Mouse (Mus musculus): ENCODE measurements around the gene Gabra5. TPM values are rescaled to one million over a fixed set of nuclear protein-coding genes. Genes with fewer than 3 reads are reported as not detected.

The Gabra5 gene
- polyA plus RNA-seq (2011; ENCODE audit: insufficient read depth, insufficient read length, low read depth, missing spikeins) = 0.30 TPM in 1 of 2 replicates, not detected in the other

DNA sequence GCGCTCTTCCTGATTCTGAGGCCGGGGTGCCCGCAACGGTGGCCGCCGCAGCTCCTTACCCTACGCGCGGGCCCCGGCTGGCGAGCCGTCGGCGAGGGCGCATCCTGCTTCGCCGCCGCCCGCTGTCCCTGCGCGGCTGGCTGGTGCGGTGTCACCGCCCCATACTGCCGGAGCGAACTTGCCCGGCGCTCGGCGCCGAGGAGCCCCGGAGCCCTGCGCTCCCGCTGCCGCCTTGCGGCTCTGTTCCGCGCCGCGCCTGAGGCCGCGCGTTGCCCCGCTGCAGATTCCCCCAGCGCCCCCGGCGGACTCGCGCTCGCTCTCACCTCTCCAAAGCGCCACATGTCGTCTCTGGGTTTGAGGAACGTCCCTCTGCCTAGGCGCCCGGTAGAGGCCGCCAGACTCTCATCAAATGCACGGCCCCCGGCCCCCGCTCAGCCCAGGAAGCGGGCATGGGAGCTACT lies at the start of gene Gabra5:
Gene Gabra5 (minus strand): TSS at position 379 of the 461 bp plus-strand sequence.
- H3K9ac ChIP-seq (ENCODE audit: low read depth, poor library complexity, severe bottlenecking) = peak within 1 kb of the TSS; percentile 69
- no peaks in the 10 kb centered on the region for H3K4me1 ChIP-seq (ENCODE audit: control insufficient read depth, insufficient read depth, low read length)
- TF ChIP-seq CTCF (IDR thresholded peaks at IDR 0.05; ENCODE audit: low read depth, low read length) (peak; percentile 48), POLR2A (IDR thresholded peaks at IDR 0.05; ENCODE audit: insufficient read depth, low read length) (no peak), EP300 (IDR thresholded peaks at IDR 0.05; ENCODE audit: insufficient read depth, low read depth, low read length) (no peak)
- H3K4me3 ChIP-seq (ENCODE audit: low read depth, low read length) = peak within 1 kb of the TSS; percentile 75
- H3K27ac ChIP-seq (ENCODE audit: insufficient read depth, low read length) = no peak within 1 kb of the TSS
- peaks cover 12% of the 10 kb centered on the region for H3K27me3 ChIP-seq (ENCODE audit: control insufficient read depth, insufficient read depth, low read length, poor library complexity, severe bottlenecking)
- H3K36me3 ChIP-seq (ENCODE audit: control insufficient read depth, insufficient read depth, low read length, poor library complexity, severe bottlenecking) = no peaks in the 10 kb centered on the region
- no peaks in the 10 kb centered on the region for H3K9me3 ChIP-seq (replicated peaks; ENCODE audit: control insufficient read depth, insufficient read depth, low read length, poor library complexity, severe bottlenecking)

GRCm38 (mm10) chr7:57538565-57538964 lies 28.7 kb upstream of the Gabra5 start:
- H3K27me3 ChIP-seq (ENCODE audit: control insufficient read depth, insufficient read depth, low read length, poor library complexity, severe bottlenecking) = no peaks in the 10 kb centered on the region
- no peak overlapping the region for H3K9ac ChIP-seq (ENCODE audit: low read depth, poor library complexity, severe bottlenecking)
- peak; percentile 54 for TF ChIP-seq CTCF (IDR thresholded peaks at IDR 0.05; ENCODE audit: low read depth, low read length)
- no peak for TF ChIP-seq EP300 (IDR thresholded peaks at IDR 0.05; ENCODE audit: insufficient read depth, low read depth, low read length)
- no peaks in the 10 kb centered on the region for H3K4me1 ChIP-seq (ENCODE audit: control insufficient read depth, insufficient read depth, low read length)
- no peak overlapping the region for H3K4me3 ChIP-seq (ENCODE audit: low read depth, low read length)
- no peaks in the 10 kb centered on the region for H3K9me3 ChIP-seq (replicated peaks; ENCODE audit: control insufficient read depth, insufficient read depth, low read length, poor library complexity, severe bottlenecking)
- H3K27ac ChIP-seq (ENCODE audit: insufficient read depth, low read length) = no peak overlapping the region
- H3K36me3 ChIP-seq (ENCODE audit: control insufficient read depth, insufficient read depth, low read length, poor library complexity, severe bottlenecking) = no peaks in the 10 kb centered on the region

GRCm38 (mm10) chr7:57532676-57533075 lies 22.8 kb upstream of the Gabra5 start:
- Histone ChIP-seq H3K27me3 (ENCODE audit: control insufficient read depth, insufficient read depth, low read length, poor library complexity, severe bottlenecking) (no peaks in the 10 kb centered on the region), H3K27ac (ENCODE audit: insufficient read depth, low read length) (no peak overlapping the region), H3K9me3 (replicated peaks; ENCODE audit: control insufficient read depth, insufficient read depth, low read length, poor library complexity, severe bottlenecking) (no peaks in the 10 kb centered on the region), H3K4me3 (ENCODE audit: low read depth, low read length) (no peak overlapping the region), H3K36me3 (ENCODE audit: control insufficient read depth, insufficient read depth, low read length, poor library complexity, severe bottlenecking) (no peaks in the 10 kb centered on the region), H3K4me1 (ENCODE audit: control insufficient read depth, insufficient read depth, low read length) (no peaks in the 10 kb centered on the region), H3K9ac (ENCODE audit: low read depth, poor library complexity, severe bottlenecking) (no peak overlapping the region)
- no peak for TF ChIP-seq EP300 (IDR thresholded peaks at IDR 0.05; ENCODE audit: insufficient read depth, low read depth, low read length)

DNA sequence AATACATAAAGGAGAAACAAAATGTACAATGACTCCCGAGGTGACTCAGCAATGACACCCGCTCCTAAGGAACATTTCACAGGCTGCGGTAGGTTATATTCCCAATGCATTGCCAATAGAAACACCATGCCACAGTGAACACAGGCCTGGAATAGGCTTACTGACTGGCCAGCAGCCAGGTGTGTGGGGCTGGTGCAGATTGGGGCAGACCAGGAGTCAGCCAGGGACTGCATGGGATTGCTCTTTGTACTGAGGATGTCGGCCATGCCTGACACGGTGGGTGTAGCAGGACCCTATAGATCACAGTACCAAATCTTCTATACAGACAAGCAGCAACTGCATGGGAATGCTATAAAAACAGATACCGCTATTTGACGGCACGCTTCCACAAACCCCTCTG lies 20.1 kb upstream of the Gabra5 start:
- no peak overlapping the region for H3K27ac ChIP-seq (ENCODE audit: insufficient read depth, low read length)
- H3K36me3 ChIP-seq (ENCODE audit: control insufficient read depth, insufficient read depth, low read length, poor library complexity, severe bottlenecking) = no peaks in the 10 kb centered on the region
- TF ChIP-seq POLR2A (IDR thresholded peaks at IDR 0.05; ENCODE audit: insufficient read depth, low read length) (no peak), EP300 (IDR thresholded peaks at IDR 0.05; ENCODE audit: insufficient read depth, low read depth, low read length) (no peak), CTCF (IDR thresholded peaks at IDR 0.05; ENCODE audit: low read depth, low read length) (no peak)
- H3K27me3 ChIP-seq (ENCODE audit: control insufficient read depth, insufficient read depth, low read length, poor library complexity, severe bottlenecking) = no peaks in the 10 kb centered on the region
- no peaks in the 10 kb centered on the region for H3K9me3 ChIP-seq (replicated peaks; ENCODE audit: control insufficient read depth, insufficient read depth, low read length, poor library complexity, severe bottlenecking)
- no peak overlapping the region for H3K9ac ChIP-seq (ENCODE audit: low read depth, poor library complexity, severe bottlenecking)
- no peak overlapping the region for H3K4me3 ChIP-seq (ENCODE audit: low read depth, low read length)
- no peaks in the 10 kb centered on the region for H3K4me1 ChIP-seq (ENCODE audit: control insufficient read depth, insufficient read depth, low read length)

DNA sequence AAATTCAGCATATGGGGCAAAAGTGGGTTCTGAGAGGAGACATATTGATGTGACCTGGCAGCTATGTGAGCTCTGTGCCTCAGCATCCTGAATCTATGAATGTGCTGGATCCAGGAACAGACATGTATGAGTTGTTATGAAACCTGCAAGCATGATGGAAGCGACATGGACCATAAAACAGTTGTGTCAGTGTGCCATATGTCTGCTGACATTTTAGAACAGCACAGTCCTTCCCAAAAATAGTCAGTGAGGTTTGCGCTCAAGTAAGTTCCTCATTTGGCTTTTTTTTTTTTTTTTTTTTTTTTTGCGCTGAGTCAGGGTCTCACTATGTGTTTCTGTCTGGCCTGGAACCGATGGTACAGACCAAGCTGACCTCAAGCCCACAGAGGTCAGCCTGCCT lies 19.6 kb upstream of the Gabra5 start:
- no peaks in the 10 kb centered on the region for H3K36me3 ChIP-seq (ENCODE audit: control insufficient read depth, insufficient read depth, low read length, poor library complexity, severe bottlenecking)
- no peaks in the 10 kb centered on the region for H3K27me3 ChIP-seq (ENCODE audit: control insufficient read depth, insufficient read depth, low read length, poor library complexity, severe bottlenecking)
- no peak overlapping the region for H3K27ac ChIP-seq (ENCODE audit: insufficient read depth, low read length)
- no peak overlapping the region for H3K9ac ChIP-seq (ENCODE audit: low read depth, poor library complexity, severe bottlenecking)
- TF ChIP-seq EP300 (IDR thresholded peaks at IDR 0.05; ENCODE audit: insufficient read depth, low read depth, low read length) (no peak), CTCF (IDR thresholded peaks at IDR 0.05; ENCODE audit: low read depth, low read length) (no peak), POLR2A (IDR thresholded peaks at IDR 0.05; ENCODE audit: insufficient read depth, low read length) (no peak)
- no peak overlapping the region for H3K4me3 ChIP-seq (ENCODE audit: low read depth, low read length)
- no peaks in the 10 kb centered on the region for H3K9me3 ChIP-seq (replicated peaks; ENCODE audit: control insufficient read depth, insufficient read depth, low read length, poor library complexity, severe bottlenecking)
- no peaks in the 10 kb centered on the region for H3K4me1 ChIP-seq (ENCODE audit: control insufficient read depth, insufficient read depth, low read length)

- Histone ChIP-seq H3K4me1 (ENCODE audit: control insufficient read depth, insufficient read depth, low read length) (no peaks in the 10 kb centered on the region), H3K9ac (ENCODE audit: low read depth, poor library complexity, severe bottlenecking) (no peak overlapping the region), H3K9me3 (replicated peaks; ENCODE audit: control insufficient read depth, insufficient read depth, low read length, poor library complexity, severe bottlenecking) (no peaks in the 10 kb centered on the region), H3K4me3 (ENCODE audit: low read depth, low read length) (no peak overlapping the region), H3K27me3 (ENCODE audit: control insufficient read depth, insufficient read depth, low read length, poor library complexity, severe bottlenecking) (peaks cover 12% of the 10 kb centered on the region), H3K36me3 (ENCODE audit: control insufficient read depth, insufficient read depth, low read length, poor library complexity, severe bottlenecking) (no peaks in the 10 kb centered on the region), H3K27ac (ENCODE audit: insufficient read depth, low read length) (no peak overlapping the region)
- TF ChIP-seq EP300 (IDR thresholded peaks at IDR 0.05; ENCODE audit: insufficient read depth, low read depth, low read length) = no peak
- TF ChIP-seq CTCF (IDR thresholded peaks at IDR 0.05; ENCODE audit: low read depth, low read length) = no peak
- TF ChIP-seq POLR2A (IDR thresholded peaks at IDR 0.05; ENCODE audit: insufficient read depth, low read length) = no peak
These were observed 3.1 kb upstream of the Gabra5 start for GRCm38 (mm10) chr7:57512955-57513354.

Measured in ES-Bruce4 (cell line).